Mouse (Mus musculus) spleen, adult 18-20 months (tissue): ENCODE measurements around the gene Sspn.

Source experiments
- DNase-seq, 2 experiments: peaks; one replicate each; pipeline ENCODE4 v3.0.0; 2022; ENCODE audit warnings: mixed read lengths in 2 of 2

Sspn gene

DNA sequence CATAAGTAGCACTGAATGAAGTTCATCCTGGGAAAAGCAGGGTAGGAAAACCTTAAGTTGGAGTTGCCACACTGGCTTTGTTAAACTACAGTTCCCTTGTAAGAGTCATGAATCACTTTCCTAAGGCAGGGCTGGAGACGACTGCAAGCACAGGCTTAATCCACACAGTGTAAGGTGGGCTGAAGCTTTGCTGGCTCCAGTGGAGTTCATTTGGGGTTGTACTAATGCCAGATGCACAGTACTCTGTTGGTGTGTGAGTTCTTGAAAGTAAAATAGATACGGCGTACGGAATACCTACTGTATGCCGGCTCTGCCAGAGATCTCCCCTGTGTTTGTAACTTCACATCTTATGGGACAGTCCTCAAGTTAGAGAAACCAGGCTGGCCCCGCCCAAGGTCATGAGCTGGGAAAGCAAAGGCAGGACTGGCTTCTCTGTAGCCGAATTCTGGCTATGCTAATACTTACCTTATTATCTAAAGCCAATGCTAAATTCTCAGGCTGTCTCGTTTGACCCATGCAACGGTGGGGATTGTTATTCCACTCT is 3.3 kb downstream of the Sspn start:
- DNase-seq = no peak

DNA sequence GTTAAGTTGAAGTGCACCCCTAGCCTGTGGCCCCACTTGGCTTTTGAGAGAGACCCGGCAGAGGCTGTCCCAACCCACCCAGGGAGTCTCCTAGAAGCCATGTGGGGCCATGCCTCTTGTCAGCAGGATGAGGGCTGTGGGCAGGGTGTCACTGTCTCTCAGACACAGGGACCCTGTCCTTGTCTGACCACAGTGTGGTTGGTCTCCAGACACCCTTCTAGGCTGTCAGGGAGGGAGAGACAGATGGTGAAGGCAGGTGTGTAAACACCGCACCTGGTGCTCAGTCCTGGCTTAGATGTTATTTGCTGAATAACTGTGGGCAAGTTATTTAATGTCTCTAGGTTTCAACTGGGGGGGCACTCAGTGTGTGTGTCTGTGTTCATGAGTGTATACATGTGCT is 4.5 kb downstream of the Sspn start:
- no peak for DNase-seq

DNA sequence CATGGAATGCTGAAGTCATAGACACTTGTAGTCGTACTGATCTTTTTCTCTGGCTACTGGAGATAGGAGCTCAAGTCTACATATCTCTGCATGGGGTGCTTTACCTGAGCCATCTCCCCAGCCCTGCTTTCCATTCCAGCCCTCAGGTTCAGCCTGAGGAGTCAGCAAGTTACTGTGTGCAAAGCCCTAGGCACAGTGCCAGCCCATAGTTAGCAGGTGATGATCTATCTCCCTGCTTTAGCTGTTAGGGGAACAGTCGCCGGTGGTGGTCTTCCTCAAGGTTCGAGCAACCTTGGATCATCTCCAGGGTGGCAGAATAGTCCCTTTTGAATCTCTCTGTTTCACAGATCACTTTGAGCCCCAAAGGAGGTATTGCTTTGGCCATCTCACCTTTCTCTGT is 5.1 kb downstream of the Sspn start:
- no peak for DNase-seq

DNA sequence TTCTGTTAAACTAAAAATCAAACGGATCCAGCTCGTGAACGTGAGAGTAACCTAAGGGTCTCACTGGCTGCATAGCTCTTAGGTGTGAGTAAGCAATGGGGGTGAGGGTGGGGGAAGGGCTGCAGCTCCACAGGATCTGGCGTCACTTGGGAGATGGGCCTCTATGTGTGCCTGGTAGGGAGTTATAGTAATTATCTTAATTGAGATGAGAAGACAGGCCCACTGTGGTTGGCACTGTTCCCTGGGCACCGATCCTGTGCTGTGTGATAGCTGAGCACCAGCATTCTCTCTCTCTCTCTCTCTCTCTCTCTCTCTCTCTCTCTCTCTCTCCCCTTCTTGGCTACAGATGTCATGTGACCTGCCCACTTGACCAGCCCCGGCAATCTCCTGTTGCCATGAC is 9.4 kb downstream of the Sspn start:
- no peak for DNase-seq

DNA sequence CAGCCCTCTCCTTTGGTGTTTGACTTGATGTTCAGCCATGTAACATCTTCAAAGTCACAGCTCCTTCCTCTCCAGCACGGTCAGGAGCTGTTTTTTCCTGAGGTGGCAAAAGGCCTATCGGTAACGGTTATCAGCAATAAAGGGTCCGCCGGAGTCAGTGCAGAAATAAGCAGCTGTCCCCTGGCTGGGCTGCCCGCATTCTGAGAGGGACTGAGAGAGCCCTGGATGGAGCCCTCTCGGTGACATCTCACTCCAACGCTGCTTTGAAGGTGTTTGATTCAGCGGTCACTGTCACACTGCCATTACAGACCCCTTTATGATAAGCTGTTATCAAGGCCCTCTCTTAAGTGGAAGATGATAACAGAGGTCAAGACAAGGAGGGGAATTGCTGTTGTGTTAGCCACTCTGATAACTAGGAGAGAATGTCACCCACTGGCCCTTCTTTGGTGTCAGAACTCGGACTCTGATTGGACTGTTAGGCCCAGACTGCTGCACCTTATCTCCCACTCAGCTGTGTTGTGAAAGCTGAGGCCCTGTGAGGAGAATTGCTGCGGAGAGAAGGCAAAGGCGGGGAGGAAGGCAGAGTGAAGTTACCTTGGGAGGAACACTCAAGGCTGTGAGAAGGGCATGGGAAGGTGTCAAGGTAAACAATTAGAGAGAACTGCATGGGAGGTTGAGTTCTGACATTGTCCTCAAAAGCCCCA is 11.0 kb downstream of the Sspn start:
- DNase-seq = no peak

DNA sequence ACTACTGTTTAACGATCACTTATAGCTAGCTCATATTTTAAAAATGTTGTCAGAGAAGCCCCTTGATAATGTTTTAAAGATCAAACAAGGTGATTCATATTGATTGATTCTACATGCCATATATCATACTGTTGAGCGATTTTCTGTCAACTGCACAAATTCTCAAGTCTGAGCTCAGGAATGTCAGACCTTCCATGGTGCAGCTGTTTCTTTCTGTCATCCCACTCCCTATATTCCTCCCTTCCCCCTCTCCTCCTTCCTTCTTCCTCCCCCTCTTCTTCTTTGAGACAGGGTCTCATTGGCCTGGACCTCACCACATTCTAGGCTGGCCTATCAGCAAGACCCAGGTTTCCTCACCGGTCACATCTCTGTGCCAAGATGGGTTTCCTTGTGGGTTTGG is 12.0 kb downstream of the Sspn start:
- DNase-seq = no peak

DNA sequence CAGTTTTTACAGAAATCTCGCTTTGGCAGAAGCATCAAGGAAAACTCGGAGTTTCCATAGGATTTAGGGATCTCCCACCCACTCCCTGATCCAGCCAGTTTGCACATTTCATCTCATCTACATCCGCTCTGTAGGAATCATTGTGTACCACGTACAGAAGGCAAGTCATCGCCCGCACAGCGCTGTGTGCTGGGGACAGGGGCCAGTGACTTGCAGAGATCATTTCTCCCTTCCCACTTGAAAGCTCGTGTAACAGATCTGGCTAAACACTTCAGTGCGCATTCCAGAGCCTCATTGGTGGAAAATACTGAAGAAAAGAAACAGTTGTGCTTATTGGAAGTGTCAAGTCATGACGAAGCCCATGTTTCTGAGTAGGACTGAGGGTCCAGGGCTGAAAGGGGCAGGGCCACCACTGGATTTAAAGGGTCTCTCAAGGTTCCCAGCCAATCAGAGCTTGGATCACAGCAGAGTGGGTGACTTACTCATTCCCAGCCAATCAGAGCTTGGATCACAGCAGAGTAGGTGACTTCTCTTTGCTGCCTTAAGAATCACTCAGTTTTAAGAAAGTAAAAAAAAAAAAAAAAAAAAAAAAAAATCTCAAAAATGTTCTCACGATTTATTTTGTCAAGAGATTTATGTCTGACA is 14.4 kb downstream of the Sspn start:
- DNase-seq = no peak

DNA sequence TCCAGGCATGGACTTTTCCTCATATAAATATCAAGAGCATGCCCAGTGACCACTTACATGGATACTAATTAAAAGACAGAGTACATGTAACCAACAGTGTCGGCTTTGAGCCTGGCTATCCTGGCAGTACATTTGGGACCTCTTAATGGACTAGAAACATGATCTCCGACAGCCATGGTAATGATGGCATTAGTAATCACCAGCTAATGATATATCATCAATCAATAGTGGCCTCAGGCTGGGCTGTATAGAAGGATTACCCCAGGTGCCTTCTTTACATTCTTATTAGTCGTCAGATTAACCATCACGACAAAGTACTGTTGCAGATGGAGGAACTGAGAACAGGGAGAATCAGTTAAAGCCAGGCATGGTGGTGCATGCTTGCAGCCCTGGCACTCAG is 17.6 kb downstream of the Sspn start:
- DNase-seq = no peak

DNA sequence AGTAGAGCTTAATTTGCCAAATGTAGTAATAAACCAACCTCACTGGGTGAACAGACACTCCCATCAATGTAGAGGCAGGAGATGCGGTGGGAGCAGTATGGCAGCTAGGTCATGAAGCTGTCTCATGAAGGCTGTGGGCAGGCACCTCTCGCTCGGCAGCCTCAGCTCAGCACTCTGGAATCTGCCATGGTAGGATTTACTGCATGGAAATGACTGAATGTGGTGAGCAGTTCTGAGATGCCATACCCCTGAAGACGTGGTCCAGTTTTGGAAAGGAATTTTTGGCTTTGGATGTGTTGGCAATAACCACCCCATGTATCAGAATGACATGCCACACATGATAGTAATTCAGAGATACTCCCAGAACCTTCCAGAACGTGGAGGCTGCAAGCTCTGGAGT is 19.2 kb downstream of the Sspn start:
- DNase-seq = no peak

DNA sequence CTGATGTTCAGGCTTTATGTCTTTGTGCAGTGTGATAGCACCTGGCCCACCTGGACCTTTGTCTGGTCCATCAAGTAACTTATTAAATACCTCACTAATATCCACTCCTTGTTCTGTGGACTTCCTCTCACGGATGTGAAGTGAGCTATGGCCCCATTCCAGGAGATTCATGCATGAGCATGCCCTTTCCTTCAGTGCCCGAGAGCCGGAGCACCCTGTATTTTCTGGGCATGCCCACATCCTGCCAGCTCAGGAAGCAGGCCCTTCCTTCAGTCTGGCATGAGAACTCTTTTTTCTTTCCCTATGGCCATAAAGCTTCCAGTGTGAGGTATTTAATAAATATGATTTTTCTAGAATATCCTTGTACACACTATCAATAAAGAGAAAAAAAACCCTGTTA is 21.2 kb downstream of the Sspn start:
- DNase-seq = no peak

DNA sequence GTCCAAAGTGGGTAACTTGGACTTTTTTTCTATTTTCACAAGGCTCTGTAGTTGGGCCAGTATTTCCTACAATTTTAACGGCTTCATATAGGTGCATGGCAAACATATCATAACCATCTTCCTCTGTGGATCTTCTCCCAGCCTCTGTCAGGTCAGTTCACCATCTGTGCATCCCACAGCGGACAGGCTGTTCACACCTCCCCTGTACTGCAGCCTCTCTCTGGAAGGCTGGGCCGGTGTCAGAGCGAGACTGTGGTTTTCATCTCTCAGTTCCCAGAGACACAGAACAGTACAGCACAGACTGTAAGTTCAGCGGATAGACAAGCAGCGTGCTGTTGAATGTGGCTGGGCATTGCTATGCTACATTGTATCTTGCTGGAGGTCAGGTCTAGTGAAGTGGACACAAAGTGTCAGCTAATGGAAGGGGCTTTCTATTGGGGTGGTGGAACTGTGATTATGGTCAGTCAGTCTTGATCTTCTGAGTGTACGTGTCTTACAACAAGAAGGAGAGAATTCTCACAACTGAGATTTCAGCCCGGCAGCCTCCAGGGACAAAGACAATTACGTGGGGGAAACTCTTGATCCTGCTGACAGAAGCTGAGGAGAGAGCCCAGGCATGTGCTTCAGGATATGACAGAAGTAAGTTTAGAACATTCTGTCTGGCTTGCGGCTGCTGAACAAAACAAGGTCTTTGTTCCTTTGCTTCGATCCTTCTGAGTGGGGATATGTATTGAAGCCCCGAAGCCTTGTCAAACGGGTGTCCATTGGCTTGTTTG is 21.9 kb downstream of the Sspn start:
- DNase-seq = no peak

DNA sequence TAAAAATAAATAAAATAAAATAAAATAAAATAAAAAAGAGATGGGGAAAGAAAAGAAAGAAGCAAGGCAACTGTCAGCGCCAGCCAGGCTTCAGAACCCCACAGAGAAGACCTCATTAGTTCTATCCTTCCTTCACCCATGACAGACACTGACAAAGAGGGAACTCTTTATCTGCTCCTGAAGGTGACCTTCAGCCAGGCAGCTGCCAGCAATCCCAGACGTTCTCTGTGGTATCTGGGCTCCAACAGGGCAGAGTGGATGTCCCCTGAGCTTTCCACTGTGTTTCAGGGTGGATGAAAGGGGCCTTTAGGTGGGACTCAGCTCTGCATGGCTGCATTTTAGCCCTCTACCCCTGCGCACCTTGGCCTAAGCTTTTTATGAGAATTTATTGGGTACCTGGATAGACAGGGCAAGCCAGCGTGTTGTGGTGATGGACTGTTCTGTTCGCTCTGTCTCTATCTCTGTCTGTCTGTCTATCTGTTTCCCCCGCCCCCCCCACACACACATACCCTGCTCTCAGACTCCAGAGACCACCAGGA is 26.1 kb downstream of the Sspn start:
- no peak for DNase-seq

DNA sequence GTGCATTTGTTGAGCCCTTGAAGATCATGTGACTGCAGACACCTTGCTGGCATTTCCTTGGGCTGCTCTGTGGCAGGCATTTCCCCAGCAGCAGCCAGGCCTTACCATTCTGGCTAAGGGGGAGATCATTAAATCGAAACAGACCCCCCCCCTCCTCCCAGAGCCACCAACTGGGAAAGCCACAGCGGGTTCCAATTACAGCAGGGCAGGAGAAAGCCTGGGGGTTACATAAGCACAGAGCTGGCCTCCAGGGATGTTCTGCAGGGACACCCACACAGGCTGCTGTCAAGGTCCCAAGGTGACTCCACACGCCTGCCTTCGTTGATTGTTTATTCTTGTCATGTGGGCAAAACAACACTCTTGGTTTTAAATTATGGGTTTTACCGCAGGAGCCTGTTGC is 26.6 kb downstream of the Sspn start:
- no peak for DNase-seq

DNA sequence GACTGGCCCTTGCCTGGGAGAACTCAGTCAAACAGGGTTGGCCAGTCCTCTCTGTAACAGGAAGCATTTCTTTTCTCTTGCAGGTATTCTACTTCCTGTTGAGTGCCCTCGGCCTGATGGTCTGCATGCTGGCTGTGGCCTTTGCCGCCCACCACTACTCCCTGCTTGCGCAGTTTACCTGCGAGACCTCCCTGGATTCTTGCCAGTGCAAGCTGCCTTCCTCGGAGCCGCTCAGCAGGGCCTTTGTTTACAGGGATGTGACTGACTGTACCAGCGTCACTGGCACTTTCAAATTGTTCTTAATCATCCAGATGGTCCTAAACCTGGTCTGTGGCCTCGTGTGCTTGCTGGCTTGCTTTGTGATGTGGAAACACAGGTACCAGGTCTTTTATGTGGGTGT is 29.6 kb downstream of the Sspn start:
- no peak for DNase-seq

DNA sequence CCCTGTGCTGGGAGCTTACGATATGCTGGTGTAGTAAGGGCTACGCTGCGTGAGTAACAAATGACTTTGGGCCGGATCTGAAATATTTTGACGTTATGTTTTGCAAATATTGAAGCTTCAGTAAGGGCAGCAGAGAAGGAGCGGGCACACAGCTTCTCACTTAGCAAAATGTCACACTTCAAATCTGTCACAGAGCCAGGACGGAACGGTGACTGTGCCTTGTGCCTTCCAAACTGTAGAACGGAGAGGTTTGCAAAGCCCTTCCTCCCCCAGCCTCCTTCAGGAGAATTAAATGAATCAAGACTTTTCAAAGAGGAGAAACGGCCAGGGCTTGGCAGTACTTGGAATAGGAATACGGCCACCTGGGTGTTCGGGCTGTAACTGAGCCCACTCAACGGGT is 32.5 kb downstream of the Sspn start:
- no peak for DNase-seq

DNA sequence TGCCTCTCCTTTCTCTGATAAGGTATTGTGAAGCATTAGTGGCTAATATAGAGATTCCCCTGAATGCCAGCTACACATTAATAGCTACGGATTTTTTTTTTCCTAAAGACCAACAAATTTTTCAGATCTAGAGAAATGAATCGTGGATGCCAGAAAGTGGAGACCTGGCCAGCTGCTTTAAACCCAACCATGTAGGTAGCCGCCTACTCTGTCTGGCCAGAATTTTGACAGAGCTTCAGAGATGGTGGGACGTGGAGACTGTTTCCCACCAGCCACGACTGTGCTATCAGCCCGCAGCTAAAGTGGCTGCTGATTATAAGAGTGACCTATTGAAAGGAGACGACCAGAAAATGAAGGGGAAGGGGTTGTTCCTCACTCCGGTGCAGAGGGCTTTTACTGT is 36.3 kb downstream of the Sspn start:
- DNase-seq = no peak

DNA sequence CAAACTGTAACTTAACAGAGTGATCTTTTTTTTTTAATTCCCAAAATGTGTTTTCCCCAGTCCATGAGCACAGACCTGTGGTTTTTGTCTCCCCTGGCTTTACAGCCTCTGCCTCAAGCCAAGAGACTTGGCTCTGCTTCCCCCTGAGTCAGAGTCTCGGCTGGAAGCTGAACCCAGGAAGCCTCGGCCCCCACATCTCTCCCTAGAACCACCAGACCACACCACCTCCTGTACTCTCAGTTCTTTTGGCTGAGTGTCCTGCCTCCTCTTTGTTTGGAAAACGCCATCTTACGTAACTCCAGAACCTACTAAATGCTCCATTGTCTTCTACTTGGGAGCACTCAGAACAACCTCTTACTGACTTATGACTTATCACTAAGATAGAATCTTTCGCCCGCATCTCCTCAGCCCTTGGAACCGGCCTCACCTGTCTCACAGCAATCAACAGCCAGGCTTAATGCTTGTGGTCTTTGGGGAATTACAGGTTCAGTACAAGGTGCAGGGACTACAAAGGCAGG is 36.9 kb downstream of the Sspn start:
- no peak for DNase-seq

DNA sequence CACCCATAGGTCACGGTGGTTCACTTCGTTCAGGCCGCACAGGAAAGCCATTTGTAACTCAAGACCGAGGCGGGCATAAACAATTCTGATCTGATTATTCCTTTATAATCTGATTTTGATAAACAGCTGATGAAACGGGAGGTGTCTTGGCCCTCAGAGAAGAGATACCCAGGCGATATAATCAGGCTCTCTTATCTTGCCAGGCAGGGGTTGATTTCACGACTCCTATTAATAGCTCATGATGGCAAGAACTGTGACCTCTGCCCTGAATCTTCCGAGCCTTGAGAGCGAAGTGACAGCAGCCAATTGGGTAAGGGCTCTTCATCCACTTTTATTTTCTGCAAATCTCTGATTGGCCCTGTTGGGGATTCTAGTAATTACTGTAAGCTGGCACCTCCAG is 37.4 kb downstream of the Sspn start:
- DNase-seq = no peak

DNA sequence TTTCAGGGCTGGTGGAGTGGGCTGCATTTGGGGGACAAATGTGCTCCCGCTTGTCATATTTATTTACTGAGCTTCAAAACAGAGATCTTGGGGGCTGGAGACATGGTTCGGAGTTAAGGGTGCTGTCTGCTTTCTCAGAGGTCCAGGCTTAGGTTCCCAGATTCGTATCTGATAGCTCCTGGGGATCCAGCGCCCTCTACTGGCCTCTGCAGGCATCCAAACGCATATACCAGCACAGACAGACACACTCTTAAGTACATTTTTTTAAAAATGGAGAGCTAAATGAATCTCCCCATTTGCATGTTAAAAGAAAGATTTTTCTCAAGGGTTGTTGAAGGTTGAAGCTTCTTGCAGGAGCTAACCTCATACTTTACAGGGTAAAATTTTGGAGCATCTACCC is 38.1 kb downstream of the Sspn start:
- DNase-seq = no peak

DNA sequence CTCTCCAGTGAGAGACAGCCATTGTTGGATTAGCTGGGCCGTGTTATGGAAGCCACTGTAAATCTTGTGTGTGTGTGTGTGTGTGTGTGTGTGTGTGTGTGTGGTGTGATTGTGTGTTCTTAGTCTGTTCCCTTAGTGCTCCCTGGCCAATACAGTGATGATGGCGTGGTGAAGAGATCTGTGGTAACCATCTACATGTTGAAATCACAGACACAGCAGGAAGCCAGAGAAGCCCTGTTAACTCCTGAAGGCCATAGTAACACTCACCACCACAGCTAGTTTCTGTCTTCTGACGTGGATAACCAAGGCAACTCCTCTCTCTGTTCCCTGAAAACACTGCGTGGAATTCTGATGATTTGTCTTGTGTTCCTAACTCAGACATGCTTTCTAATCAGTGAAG is 40.7 kb downstream of the Sspn start:
- DNase-seq = no peak

DNA sequence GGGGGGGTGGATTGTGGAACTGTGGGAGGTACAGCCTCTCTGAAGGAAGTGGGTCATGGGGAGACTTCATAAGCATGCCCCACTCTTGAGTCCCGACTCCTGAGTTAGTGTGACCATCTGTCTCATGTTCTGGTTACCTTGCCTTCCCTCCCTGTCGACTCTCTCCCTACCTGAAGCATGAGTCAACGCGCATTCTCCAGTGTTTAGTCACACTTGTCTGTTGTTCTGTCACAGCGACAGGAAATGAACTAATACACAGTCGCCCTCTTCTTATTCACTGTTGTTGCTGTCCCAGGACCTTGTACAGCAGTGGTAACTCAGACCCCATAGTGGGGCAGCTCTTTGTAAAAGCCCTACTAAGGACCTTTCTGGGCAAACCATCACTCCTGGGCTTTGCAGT is 41.4 kb downstream of the Sspn start:
- no peak for DNase-seq

DNA sequence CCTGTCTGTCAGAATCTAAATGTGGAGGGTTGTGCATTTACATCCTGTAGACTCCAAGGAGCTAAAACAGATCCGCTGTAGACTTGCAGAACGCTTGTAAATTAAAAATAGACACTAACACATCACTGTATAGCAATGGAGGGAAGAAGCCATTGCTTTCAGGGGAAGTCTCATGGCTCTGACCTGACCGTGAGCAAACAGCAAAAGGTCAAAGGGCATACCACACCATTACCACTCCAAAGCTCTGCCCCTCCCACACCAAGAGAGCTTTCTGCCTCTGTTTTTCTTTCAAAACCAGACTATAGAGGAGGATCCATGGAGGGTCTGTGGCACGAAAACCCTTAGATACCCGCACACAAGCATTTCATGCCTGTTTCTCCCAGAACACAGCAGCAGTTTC is 41.9 kb downstream of the Sspn start:
- no peak for DNase-seq

DNA sequence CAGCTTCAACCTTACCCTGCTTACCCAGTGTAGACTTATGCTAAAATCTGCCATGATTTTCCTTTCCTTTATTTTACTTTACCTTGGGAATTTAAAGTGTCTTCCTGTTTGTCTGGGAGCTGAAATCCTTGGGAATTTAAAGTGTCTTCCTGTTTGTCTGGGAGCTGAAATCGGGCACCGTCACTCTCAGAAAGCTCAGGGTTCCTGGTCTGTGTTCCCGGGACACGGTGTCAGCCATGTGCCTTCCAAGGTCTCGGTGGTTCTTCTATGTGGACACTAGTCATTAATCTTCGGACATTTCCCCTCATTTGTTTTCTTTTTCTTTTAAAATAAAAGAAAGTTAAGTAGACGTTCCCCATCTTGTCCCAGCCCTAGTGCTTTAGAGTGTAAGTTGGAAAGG is 43.3 kb downstream of the Sspn start:
- DNase-seq = no peak

DNA sequence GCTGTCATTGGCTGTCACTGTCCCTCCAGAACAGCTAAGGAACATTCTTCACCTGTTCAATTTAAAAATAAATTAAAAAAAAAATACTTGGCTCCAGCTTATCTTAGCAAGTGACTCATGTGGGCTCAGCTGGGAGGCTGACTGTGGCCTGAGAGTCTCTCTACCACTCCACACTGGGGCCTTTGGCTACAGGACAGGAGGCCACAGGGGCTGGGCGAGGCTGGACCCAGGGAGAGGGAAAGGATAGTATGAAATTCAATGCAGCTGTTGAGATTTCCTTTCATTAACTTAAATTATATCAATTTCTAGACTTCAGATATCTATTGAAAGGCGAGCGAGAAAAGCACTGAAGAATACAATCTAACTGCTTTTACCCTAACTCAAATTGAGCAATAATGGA is 45.9 kb downstream of the Sspn start:
- no peak for DNase-seq
